Mouse (Mus musculus): Measurements from ENCODE around the gene Ncf2.
A peak's percentile ranks its signal among the peaks of the same experiment; 100 is the strongest.
"Not testable (repeated sequence)": the region's sequence is repeated elsewhere in the genome, so short reads cannot be mapped to it uniquely, and the experiment has no call there.

Gene Ncf2

DNA sequence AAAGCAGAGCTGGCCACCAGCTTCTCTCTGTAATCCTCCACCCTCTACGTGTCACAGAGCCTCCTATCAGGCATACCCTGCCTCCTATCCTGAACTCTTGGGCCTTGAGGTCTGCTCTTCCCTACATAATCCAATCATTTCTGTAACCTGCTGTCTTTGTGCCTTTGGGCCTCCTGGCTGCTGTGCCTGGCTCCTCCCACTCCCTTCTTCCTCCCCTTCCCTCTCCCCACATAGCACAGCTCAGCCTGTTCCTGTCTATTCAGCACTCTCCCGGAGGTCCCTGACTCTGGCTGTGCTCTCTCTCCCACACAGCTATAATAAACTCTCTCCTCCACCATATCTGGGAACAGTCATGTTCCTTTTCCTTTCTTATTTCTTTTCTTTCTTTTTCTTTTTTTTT is at the start of gene Ncf2:
Gene Ncf2 (plus strand): TSS at position 298 of the 400 bp plus-strand sequence.
- peak; percentile 69 for DNase-seq (ENCODE audit: low read depth, low spot score)

DNA sequence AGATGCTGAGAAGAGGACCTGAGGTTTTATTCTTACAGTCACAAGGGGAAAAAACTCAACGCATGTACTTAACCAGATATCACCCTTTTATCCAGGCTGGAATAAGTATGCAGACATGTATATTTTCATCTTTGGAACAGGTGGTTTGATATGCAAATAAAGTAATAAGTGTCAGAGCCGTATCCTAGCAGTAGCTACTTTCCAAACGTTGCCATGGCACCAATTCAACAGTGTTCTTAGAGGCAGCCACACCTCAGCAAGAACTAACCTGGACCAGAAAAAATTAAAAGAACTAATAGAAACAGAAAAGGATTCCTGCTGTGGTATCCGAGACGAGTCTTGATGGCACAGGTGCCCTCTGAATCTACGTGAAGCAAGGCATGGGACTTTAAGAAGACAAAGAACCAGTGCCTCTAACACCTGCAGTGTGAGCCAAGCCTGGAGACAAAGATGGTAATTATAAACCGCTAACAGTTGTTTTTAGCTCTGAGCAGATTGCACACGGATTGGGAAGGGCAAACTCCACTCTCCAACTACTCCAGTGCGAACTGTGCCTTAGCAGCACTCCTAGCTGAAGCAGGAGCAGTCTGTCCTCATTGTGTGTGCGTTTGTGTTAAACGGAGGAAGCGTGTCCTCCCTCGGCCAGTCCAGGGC is 49.6 kb upstream of the Ncf2 start, which contains the start of gene Apobec4:
Gene Apobec4 (plus strand): TSS at position 240 of the 654 bp plus-strand sequence.
- no peak for DNase-seq (ENCODE audit: low read depth, low spot score)

DNA sequence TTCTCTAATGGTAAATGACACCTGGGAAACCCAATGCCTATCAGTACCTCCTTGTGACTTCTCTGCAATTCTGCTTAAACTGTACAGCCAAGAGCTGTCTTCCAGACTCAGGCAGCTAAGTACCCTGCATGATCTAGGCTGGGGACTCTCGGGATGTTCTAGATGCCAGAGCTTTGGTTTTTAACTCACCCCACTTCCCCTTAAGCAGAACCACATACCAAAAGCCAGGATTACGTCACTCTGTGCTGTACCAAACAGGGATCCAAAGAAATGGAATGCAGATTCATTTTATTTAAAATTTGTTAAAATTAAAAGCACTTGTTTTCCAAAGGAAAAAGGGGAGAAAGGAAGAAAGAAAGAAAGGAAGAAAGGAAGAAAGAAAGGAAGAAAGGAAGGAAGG is 38.2 kb upstream of the Ncf2 start:
- no peak for DNase-seq (ENCODE audit: low read depth, low spot score)

DNA sequence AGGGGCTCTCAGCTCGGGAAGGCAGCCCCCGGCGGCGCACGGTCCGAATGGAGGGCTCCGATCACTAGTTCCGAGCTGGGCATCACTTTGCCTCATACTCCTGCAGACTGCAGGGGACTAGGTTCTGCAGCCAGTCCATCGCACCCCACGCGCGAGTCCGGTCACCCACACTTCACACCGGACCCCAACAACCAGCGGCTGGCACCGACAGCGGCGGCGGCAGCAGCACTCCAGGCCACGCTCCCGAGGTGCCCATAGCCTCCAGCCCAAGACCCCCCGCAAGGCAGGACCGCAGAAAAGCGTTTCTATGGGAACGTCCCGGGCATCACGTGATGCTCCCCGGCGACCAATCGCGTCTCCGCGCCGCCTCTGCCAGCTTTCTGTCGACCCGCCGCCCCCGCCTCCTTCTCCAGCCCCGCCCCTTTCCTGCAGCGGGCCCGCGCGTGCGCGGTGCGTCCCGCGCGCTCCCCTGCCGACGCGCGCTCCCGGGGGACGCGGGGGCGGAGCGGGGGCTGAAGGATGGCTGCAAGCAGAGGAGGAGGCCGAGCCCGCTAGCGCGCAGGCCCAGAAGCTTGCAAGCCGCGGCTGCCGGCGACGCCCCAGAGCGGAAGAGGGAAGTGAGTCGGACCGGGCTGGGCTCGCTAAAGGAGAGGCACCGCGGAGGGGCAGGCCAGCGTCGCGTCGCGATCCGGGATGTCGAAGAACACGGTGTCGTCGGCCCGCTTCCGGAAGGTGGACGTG is 33.8 kb upstream of the Ncf2 start, which contains the start of the genes Rgl1 and Arpc5:
Gene Rgl1 (minus strand): TSS at position 320 of the 741 bp plus-strand sequence.
Gene Arpc5 (plus strand): TSS at position 511 of the 741 bp plus-strand sequence.
- peak; percentile 97 for DNase-seq (ENCODE audit: low read depth, low spot score)

DNA sequence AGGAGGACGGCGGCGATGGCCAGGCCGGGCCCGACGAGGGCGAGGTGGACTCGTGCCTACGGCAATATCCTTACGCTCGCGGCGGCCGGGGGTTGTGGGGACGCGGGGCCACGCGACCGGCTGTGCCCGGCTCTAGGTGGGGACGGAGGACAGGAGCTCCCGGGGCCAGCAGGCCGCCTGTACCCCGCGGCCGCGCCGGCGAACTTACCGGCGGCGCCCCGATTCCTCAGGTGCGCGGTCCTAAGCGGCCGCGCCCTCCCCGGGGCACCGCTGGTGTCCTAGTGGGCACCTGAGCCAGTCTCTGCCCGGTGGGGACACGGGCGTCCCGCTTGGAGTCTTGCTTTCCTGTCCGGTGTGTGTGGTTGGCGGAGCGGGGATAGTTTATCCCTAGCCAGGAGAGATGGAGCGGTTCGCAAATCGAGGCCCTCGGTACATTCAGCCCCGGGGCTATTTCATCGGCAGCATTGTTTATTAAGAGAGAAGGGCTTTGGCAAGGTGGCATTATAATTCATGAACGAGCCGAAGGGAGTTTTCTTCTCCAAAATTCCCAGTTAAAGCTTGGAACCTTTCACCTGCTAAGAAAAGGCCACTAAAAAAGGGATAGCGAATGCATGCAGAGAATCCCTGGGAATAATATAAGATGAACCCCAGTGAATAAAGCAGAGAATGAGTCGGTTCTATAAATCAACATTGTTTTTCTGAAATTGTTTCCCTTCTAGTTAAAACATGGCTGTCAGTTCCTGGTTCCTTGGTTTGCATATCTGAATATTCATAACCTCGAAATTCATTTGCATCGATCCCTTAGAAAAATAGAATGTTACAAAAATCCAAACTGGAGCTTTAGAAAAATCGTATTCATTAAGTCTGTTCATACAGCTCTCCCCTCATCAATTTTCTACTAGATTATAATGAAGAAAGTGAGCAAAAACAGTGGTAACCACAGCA is 32.9 kb upstream of the Ncf2 start:
- DNase-seq (ENCODE audit: low read depth, low spot score): peak; percentile 34

DNA sequence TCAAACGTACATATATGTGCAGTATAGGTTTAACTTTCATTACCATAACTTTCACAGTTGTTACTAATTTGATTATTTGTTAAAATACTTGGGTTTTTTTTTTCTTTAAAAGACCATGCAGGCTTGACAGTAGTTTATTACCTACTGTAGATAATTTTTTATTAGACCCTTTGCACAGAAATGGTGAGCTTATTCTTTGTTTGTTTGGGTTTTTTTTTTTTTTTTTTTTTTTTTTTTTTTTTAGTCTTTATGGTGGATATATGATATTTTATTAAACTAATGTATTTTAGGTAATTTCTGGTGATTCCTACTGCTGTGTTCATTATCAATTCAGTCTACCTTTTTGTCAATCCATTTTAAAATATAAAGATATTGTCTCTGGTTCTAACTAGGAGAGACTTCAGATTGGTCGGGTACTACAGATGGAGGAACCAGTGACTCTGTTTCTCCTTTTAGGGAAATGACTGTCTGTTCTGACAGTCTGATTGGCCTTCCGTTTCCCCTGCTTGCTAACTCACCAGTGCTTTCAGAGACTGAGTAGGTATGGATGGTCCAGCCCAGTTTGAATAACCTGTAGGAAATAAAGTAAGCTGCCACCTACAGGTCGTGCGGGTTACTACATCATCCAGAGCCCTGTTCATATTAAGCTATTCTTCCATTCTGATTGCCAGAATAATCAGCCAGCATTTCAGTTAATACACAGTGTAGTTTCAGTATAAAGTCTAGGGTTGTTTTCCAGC is 32.1 kb upstream of the Ncf2 start:
- DNase-seq (ENCODE audit: low read depth, low spot score): peak; percentile 95

DNA sequence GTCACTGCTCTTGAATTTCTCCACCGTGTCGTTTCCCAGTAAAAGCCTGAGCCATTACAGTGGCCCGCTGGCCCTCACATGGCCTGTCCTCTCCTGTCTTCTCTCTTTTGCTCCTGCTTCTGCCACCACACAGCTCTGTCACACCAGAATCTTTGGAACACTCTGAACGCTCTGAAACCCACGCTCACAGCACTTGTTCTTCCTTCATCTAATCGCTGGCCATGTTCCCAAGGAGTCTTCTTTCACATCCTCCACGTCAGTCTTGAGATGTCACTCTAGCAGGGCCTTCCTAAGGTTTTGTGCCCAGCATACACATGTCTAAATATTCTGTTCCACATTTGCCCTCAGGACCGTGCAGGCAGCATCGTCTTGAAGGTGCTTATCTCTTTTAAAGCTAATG is 29.0 kb upstream of the Ncf2 start:
- DNase-seq (ENCODE audit: low read depth, low spot score): no peak

DNA sequence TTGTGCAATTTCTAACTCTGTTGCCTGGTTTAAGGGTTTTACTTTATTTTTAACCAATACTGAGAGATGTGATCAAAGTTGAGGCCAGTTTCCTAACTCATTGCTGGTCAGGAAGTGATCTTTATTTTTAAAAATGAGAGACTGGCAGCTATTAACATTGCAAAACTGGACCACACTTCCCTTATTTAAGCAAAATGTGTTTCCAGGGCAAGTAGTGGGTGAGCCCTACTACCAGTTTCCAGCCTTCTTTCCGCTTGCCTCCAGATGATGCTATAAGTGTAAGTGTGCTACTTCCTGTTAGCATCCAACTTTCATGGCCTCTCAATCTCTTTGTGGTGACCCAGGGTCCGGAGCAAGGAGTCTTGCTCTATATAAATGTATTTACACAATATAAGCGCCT is 25.4 kb upstream of the Ncf2 start:
- DNase-seq (ENCODE audit: low read depth, low spot score): not testable (repeated sequence)

DNA sequence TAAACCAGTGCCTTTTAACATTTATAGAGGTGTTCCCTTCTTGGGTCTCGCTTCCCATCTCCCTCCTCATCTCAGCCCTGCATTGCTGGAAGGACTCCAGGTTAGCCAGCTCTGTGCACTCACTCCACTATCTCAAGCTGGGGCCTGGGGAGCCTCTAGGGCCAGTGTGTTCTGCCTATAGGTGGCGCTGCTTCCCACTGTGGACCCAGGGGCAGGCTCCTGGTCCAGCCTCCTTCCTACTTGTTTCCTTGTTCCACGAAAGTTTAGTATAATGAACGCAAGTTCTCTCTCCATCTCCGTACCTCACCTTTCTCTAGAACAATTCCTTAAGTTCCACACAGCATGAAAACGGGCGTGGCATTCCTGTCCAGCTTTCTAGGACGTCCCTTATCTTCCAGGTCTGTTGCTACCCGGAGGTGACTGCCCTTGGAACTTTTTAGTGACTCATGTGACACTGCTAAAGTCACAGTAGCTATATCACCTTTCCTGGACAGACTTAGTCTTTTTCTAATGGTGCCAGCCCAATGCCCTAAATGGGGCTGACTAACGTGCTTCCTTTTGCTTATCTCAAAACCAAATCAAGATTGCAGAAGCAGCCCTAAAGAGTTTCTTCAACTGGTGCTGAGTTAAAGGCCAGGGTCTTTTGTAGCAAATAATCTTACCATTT is 20.8 kb upstream of the Ncf2 start:
- DNase-seq (ENCODE audit: low read depth, low spot score): peak; percentile 77

DNA sequence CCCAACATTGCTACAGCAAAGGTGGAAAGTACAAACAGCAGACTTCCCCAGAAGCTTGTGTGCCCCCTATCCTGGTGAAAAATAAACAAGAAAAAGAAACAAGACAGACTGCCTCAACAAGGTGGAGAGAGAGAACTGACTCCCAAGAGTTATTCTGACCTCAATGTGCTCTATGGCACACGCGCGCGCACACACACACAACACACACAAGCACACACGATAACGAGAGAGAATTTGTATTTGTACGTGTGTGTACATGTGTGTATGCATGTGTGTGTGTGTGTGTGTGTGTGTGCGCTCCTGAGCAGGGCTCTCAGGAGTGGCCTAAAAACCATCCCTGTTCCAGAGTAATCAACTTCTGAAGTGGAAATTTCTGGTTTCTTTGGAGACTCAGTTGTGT is 15.4 kb upstream of the Ncf2 start:
- DNase-seq (ENCODE audit: low read depth, low spot score): no peak

DNA sequence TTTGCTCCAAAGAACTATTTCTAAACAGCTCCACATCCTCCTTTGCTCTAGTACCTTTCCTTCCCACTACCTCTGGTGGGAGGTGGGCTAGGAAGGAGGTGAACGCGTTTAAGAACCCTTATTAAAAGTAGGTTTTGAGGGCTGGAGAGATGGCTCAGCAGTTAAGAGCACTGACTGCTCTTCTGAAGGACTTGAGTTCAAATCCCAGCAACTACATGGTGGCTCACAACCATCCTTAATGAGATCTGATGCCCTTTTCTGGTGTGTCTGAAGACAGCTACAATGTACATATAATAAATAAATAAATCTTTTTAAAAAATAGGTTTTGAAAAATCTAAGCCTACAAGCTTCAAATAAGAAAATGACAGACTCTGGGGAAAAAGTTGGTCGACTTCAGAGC is 14.5 kb upstream of the Ncf2 start:
- not testable (repeated sequence) for DNase-seq (ENCODE audit: low read depth, low spot score)

DNA sequence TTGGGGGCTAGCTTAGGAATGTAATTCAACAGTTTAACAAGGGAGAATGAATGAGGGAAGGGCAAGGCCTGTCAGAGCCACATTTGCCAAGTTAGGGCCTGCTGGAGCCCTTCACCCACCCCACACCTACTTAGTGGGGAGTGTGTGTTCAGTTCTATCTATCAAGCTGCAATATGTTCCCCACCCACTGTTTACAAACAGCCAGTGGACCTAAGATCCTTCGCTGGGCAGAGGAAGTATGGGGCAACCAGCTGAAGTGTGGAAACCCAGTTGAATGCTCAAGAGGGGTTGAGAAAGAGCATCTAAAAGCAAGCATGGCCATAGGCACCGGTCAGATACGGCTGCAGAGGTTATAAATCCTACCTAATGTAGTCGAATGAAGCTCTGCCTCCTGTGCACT is 13.0 kb upstream of the Ncf2 start:
- no peak for DNase-seq (ENCODE audit: low read depth, low spot score)

DNA sequence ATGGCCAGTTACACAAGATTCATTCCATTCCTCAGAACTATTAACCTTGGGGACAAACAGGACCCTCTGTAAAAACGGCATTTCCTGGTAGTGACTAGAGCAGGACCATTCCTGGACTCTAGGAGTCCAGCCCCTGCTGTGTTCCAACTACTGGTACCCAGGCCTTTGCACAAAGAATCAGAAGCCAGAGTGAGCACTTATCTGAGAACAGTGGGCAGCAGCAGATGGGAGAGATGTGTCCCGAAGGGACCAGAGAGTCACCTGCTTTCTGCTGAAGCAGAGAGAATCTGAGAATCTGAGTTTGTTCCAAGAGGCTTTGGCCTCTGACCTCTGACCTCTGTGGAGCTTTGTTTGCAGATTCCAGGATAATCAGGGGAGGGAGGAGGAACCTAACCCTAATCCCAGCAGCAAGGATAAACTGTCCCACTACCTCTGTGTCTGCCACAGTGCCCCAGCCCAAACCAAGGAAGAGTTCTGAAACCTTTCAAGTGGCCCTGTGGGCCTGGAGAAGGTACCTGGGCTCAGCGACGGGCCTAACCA is 11.8 kb upstream of the Ncf2 start:
- DNase-seq (ENCODE audit: low read depth, low spot score): peak; percentile 27

DNA sequence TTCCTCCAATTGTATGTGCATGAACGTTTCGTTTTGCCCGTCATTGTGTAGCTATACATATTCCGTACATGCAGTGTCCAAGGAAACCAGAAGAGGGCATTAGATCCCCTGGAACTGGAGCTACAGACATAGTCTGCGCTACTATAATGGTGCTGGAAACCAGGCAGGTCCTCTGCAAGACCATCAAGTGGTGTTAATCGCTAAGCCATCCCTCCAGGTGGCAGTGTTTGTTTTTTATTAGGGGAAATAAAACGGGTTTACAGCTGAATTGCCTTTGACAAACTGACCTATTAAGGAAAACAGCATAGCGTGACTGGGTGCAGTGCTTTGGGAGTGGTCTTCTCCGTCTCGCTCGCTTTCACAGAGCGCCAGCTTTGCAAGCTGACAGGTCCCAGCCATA is 9.7 kb upstream of the Ncf2 start:
- DNase-seq (ENCODE audit: low read depth, low spot score): peak; percentile 96

DNA sequence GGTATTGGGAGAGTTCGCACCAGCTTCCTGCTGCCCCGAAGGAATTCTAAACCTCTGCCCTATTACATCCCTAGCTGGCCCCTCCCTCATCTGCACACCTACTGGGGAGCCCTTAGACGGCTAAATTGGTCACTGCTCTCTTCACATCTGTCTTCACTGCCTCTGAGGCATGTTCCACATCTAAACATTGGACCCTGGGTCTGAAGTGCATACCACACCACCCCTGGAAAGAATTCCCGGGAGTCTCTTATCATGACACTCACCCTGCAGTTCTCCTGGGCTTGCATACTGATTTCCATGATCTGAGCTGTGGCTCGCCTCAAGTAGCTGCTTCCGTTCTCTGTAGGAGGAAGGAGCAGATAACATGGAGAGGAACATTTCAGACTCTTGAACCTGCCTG is 9.2 kb upstream of the Ncf2 start:
- DNase-seq (ENCODE audit: low read depth, low spot score): peak; percentile 73

DNA sequence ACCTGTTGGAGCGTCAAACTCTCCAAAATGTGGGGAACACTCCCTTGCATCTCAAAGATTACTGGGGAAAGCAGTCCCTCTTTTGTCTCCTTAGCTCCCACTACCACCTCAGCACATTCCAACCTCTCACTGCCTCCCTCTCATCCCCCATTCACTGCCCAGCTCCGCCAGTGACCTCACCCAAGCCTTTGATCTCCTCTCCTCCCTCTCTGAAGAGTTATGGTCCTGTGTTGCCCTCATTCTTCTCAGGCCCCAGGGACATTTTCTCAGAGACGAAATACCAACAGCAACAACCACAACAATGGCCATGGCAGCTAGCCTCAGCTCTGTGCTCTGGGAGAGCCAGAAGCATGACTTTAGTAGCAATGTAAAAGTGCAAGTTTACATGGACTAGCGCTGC is 8.7 kb upstream of the Ncf2 start:
- no peak for DNase-seq (ENCODE audit: low read depth, low spot score)

DNA sequence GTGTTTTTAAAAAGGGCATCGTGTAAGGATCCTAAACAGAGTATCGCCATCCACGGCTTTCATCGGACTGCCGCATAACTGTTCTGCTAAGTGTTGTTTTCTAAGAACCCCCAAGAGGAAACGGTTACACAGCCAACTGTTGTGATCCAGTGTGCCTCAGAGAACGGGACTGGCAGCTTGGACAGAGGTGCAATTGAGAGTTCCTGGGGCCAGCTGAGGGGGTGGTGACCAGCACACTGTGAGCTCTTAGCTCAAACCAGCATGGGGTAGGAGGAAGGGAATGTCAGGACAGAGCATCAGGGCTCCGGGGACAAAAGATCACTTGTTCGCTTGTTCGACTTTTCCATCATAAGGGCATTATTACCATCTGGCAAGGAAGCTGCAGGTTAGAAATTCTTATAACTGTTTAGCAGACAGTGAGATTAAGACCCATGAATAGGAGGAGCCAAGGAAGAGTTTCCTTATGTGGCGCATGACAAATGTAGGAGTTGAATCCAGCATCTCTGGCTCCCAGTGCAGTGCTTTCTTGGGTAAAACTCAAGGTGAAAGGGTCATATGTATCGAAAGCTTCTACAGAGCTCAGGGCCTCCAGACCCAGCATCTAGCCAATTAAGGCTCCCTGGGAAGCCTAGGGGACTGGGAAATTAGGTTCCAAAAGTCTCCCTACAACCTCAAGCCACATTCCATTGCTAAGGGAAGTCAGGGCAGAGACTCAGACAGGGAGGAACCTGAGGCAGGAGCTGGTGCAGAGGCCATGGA is 7.1 kb upstream of the Ncf2 start:
- DNase-seq (ENCODE audit: low read depth, low spot score): peak; percentile 79

DNA sequence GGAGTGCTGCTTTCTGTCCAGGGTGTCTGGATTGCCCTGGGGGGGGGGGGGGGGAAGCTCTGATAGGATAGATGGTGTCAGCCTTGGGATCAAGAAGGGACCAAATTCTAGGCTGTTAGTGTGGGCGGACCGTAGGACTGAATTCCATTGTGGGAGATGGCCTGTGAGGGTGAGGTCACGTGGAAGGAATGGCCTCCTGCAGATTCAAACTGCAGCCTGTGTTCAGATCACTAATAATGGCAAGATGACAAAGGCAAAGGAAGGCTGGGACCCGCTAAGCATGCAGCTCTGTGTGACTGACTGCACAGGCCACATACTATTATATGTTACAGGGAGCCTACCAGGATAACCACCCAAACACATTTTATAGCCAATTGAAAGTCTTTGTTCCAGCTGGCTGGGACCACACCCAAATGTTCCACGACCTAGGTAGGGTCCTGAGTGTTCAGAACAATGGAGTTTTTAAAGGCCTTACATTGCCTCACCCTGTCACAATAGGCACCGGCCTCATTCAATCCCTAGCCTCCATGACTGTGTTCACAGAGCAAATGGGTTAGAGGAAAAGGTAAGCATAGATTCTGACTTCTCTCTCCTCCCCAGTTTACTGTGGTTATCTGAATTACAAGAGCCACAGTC is 6.4 kb upstream of the Ncf2 start:
- DNase-seq (ENCODE audit: low read depth, low spot score): peak; percentile 89

DNA sequence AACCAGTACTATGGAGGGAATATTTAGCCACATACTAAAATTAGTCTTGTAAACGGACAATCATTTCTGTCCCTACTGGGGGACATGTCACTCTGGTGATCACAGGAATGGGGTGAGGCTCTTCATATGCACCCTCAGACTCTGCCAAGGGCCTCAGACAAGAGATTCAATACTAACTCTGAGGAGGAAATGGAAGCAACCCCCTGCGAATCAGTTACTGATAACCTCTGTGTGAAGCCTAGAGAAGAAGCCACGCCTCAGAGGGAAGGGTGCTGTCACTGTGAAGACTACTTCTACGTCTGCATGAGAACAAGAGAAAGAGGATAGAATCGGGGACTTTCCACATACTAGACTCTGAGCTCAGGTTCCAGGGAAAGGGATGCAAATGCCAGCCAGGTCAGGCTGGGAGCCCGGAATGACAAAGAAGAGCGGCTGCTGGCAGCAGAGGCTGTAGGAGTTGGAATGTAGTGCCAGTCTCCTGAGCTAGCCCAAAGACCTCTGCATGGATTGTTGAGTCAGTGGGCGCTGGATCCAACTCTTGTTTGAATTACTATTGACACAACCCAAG is 4.2 kb upstream of the Ncf2 start:
- DNase-seq (ENCODE audit: low read depth, low spot score): peak; percentile 41
